22 mouse cellular contexts compared by ENCODE assay signal in genomic region chr2:32639632-32640031, GRCm38 (mm10). TPM values are rescaled to one million over a fixed set of nuclear protein-coding genes. Genes with fewer than 3 reads are reported as not detected.
DNase-seq lines count a peak whose midpoint lies in the region; ATAC-seq and TF ChIP-seq lines count a peak whose summit lies in the region.
"Had no signal": no experiment of that assay in that cellular context is flagged by ENCODE, and none has a peak within 500 bp of the region (broad histone marks: within the 10 kb centered on the region; RNA-seq: fewer than 3 reads in every experiment).

No protein-coding gene starts in this region.

- peaks cover 6% of the 10 kb centered on the region for H3K36me3 ChIP-seq in heart, embryonic 12.5 days
- no peaks in the 10 kb centered on the region for H3K36me3 ChIP-seq in heart, embryonic 11.5 days (ENCODE audit: control insufficient read depth, insufficient read depth, low read length)
- no peaks in the 10 kb centered on the region for H3K36me3 ChIP-seq in intestine, postnatal 0 days (ENCODE audit: control insufficient read depth, insufficient read depth)
- H3K36me3 ChIP-seq in intestine, embryonic 15.5 days, result no peaks in the 10 kb centered on the region
- no peaks in the 10 kb centered on the region for H3K36me3 ChIP-seq in MEL (ENCODE audit: control insufficient read depth in 1 of 2, insufficient read depth in 2 of 2, low read length in 2 of 2)
- no peaks in the 10 kb centered on the region for H3K36me3 ChIP-seq in liver, embryonic 12.5 days
- H3K36me3 ChIP-seq: embryonic facial prominence, embryonic 12.5 days; forebrain, embryonic 12.5 days; G1E; hindbrain, embryonic 15.5 days had no signal

- no peaks in the 10 kb centered on the region for H3K79me2 ChIP-seq in MEL (ENCODE audit: control insufficient read depth, insufficient read depth, low read length, poor library complexity)

- no peak for ATAC-seq in heart, embryonic 12.5 days (ENCODE audit: insufficient number of reproducible peaks, low FRiP score)
- ATAC-seq in heart, embryonic 11.5 days (replicated peaks; ENCODE audit: insufficient number of reproducible peaks, low FRiP score, low TSS enrichment), result no peak
- no peak for ATAC-seq in intestine, postnatal 0 days
- ATAC-seq in intestine, embryonic 15.5 days, result no peak
- no peak for ATAC-seq in liver, embryonic 12.5 days
- ATAC-seq: CD4-positive, CD25-positive, alpha-beta regulatory T cell, adult 4 months; forebrain, embryonic 16.5 days had no signal

- no peak for DNase-seq in MEL (ENCODE audit: low read depth, low spot score)
- DNase-seq in cerebellum, adult 9-11 months, result no peak
- DNase-seq: adrenal gland, postnatal 10 days; B cell, adult 2 months; cerebellum, adult 11 months; cerebellum, adult 8-10 months; cerebellum, postnatal 25 days; gastrocnemius, postnatal 25 days; heart, adult 11 months; kidney, adult 11 months; kidney, adult 9 months had no signal

- peak overlapping the region; percentile 61; the same call in 1 of the 2 replicates for H3K27ac ChIP-seq in heart, embryonic 12.5 days (ENCODE audit: poor library complexity, severe bottlenecking)
- H3K27ac ChIP-seq in heart, embryonic 11.5 days (ENCODE audit: low read depth, low read length), result no peak overlapping the region
- H3K27ac ChIP-seq in intestine, postnatal 0 days (ENCODE audit: low read depth, low read length), result no peak overlapping the region
- H3K27ac ChIP-seq in intestine, embryonic 15.5 days, result no peak overlapping the region
- H3K27ac ChIP-seq in MEL (ENCODE audit: control insufficient read depth, low read depth, low read length), result no peak overlapping the region
- peak overlapping the region; percentile 34 for H3K27ac ChIP-seq in liver, embryonic 12.5 days
- H3K27ac ChIP-seq: embryonic facial prominence, embryonic 12.5 days; forebrain, embryonic 12.5 days; hindbrain, embryonic 15.5 days had no signal

- 50% methylated on average over 1 of the region's 1 CpGs for WGBS in heart, embryonic 12.5 days
- 56% methylated on average over 1 of the region's 1 CpGs for WGBS in heart, embryonic 11.5 days (ENCODE audit: insufficient replicate concordance)
- 48% methylated on average over 1 of the region's 1 CpGs for WGBS in intestine, postnatal 0 days
- WGBS in intestine, embryonic 15.5 days, result 73% methylated on average over 1 of the region's 1 CpGs
- 21% methylated on average over 1 of the region's 1 CpGs for WGBS in liver, embryonic 12.5 days (ENCODE audit: insufficient replicate concordance)

- H3K27me3 ChIP-seq in heart, embryonic 12.5 days (replicated peaks), result no peaks in the 10 kb centered on the region
- H3K27me3 ChIP-seq in heart, embryonic 11.5 days (ENCODE audit: control insufficient read depth, insufficient read depth, low read length), result no peaks in the 10 kb centered on the region
- H3K27me3 ChIP-seq in intestine, postnatal 0 days (replicated peaks; ENCODE audit: control insufficient read depth, insufficient read depth, low read length), result no peaks in the 10 kb centered on the region
- H3K27me3 ChIP-seq in intestine, embryonic 15.5 days (replicated peaks), result no peaks in the 10 kb centered on the region
- H3K27me3 ChIP-seq in MEL (ENCODE audit: control insufficient read depth in 1 of 2, insufficient read depth in 2 of 2, low read length in 2 of 2), result no peaks in the 10 kb centered on the region
- H3K27me3 ChIP-seq in liver, embryonic 12.5 days (replicated peaks), result no peaks in the 10 kb centered on the region
- H3K27me3 ChIP-seq: embryonic facial prominence, embryonic 12.5 days; forebrain, embryonic 12.5 days; hindbrain, embryonic 15.5 days had no signal

- H3K4me1 ChIP-seq in heart, embryonic 12.5 days (replicated peaks), result peaks cover 62% of the 10 kb centered on the region
- H3K4me1 ChIP-seq in heart, embryonic 11.5 days (ENCODE audit: control insufficient read depth, insufficient read depth, low read length), result peaks cover 35% of the 10 kb centered on the region
- H3K4me1 ChIP-seq in intestine, postnatal 0 days (replicated peaks; ENCODE audit: control insufficient read depth, insufficient read depth, low read length), result 0 out of 2 replicates have a peak, but pooled peaks cover 2% of the 10 kb centered on the region
- peaks cover 19% of the 10 kb centered on the region for H3K4me1 ChIP-seq in intestine, embryonic 15.5 days (replicated peaks)
- H3K4me1 ChIP-seq in MEL (ENCODE audit: control insufficient read depth in 1 of 2, insufficient read depth in 2 of 2, low read length in 2 of 2), result no peaks in the 10 kb centered on the region; a peak in 1 of 4 replicates
- H3K4me1 ChIP-seq in liver, embryonic 12.5 days, result peaks cover 39% of the 10 kb centered on the region

- TF ChIP-seq POLR2A in MEL (IDR thresholded peaks at IDR 0.05; ENCODE audit: control insufficient read depth in 1 of 2, insufficient read depth in 1 of 2, low read depth in 1 of 2, low read length in 2 of 2, poor library complexity in 1 of 2), result no peak

- no peak overlapping the region for H3K4me2 ChIP-seq in heart, embryonic 12.5 days
- H3K4me2 ChIP-seq in heart, embryonic 11.5 days, result no peak overlapping the region
- no peak overlapping the region for H3K4me2 ChIP-seq in intestine, postnatal 0 days (replicated peaks; ENCODE audit: low read depth)
- H3K4me2 ChIP-seq in intestine, embryonic 15.5 days (replicated peaks), result no peak overlapping the region
- no peak overlapping the region for H3K4me2 ChIP-seq in liver, embryonic 12.5 days
- H3K4me2 ChIP-seq: embryonic facial prominence, embryonic 12.5 days; forebrain, embryonic 12.5 days; hindbrain, embryonic 15.5 days had no signal

- no peak overlapping the region for H3K9ac ChIP-seq in heart, embryonic 12.5 days
- no peak overlapping the region for H3K9ac ChIP-seq in heart, embryonic 11.5 days (ENCODE audit: low read depth, low read length)
- no peak overlapping the region for H3K9ac ChIP-seq in intestine, postnatal 0 days (ENCODE audit: low read depth, low read length)
- no peak overlapping the region for H3K9ac ChIP-seq in intestine, embryonic 15.5 days
- H3K9ac ChIP-seq in MEL (ENCODE audit: control insufficient read depth, low read depth, low read length, poor library complexity, severe bottlenecking), result no peak overlapping the region
- H3K9ac ChIP-seq in liver, embryonic 12.5 days, result no peak overlapping the region
- H3K9ac ChIP-seq: embryonic facial prominence, embryonic 12.5 days; forebrain, embryonic 12.5 days; hindbrain, embryonic 15.5 days had no signal

- TF ChIP-seq EP300 in MEL (IDR thresholded peaks at IDR 0.05; ENCODE audit: low read depth in 1 of 2, low read length in 2 of 2), result no peak

- H3K9me3 ChIP-seq in heart, embryonic 12.5 days (replicated peaks), result no peaks in the 10 kb centered on the region
- H3K9me3 ChIP-seq in heart, embryonic 11.5 days (replicated peaks; ENCODE audit: control insufficient read depth, low read length), result no peaks in the 10 kb centered on the region
- no peaks in the 10 kb centered on the region for H3K9me3 ChIP-seq in intestine, postnatal 0 days (ENCODE audit: control insufficient read depth)
- no peaks in the 10 kb centered on the region for H3K9me3 ChIP-seq in intestine, embryonic 15.5 days
- no peaks in the 10 kb centered on the region for H3K9me3 ChIP-seq in MEL (replicated peaks; ENCODE audit: insufficient read depth, low read length)
- H3K9me3 ChIP-seq in liver, embryonic 12.5 days (replicated peaks), result no peaks in the 10 kb centered on the region
- H3K9me3 ChIP-seq: embryonic facial prominence, embryonic 12.5 days; forebrain, embryonic 12.5 days; G1E; hindbrain, embryonic 15.5 days had no signal

- no peak overlapping the region for H3K4me3 ChIP-seq in heart, embryonic 12.5 days
- H3K4me3 ChIP-seq in heart, embryonic 11.5 days (ENCODE audit: low read depth, low read length), result no peak overlapping the region
- no peak overlapping the region for H3K4me3 ChIP-seq in intestine, postnatal 0 days (ENCODE audit: low read depth, low read length)
- no peak overlapping the region for H3K4me3 ChIP-seq in intestine, embryonic 15.5 days (replicated peaks)
- H3K4me3 ChIP-seq in MEL (ENCODE audit: control insufficient read depth in 1 of 2, insufficient read depth in 1 of 2, low read depth in 2 of 2, low read length in 2 of 2), result no peak overlapping the region
- H3K4me3 ChIP-seq in liver, embryonic 12.5 days, result no peak overlapping the region
- H3K4me3 ChIP-seq: embryonic facial prominence, embryonic 12.5 days; forebrain, embryonic 12.5 days; hindbrain, embryonic 15.5 days had no signal

- TF ChIP-seq CTCF in intestine, postnatal 0 days (IDR thresholded peaks at IDR 0.05; ENCODE audit: low read depth), result 0 out of 2 replicates have a peak, but pooled peaks have one; percentile 8
- no peak; a peak in 1 of 6 replicates for TF ChIP-seq CTCF in MEL (IDR thresholded peaks at IDR 0.05 in 2 of 3, conservative IDR thresholded peaks at IDR 0.05 in 1 of 3; ENCODE audit: control insufficient read depth in 1 of 3, insufficient read depth in 1 of 3, low read depth in 2 of 3, low read length in 3 of 3, poor library complexity in 1 of 3, severe bottlenecking in 1 of 3)

- TF ChIP-seq RAD21 in MEL (IDR thresholded peaks at IDR 0.05; ENCODE audit: low read depth, low read length), result no peak

RNA-seq across cellular contexts. Expression of gene Eng, which starts 6.8 kb away (rescaled TPM):
- 159 and 168 TPM in 2 replicates for polyA plus RNA-seq in heart, embryonic 12.5 days (2016; fragmentation: Nextera tagmentation; extraction: Ambion mirVana)
- 113 and 127 TPM in 2 replicates for polyA plus RNA-seq in heart, embryonic 11.5 days (2014; fragmentation: Nextera tagmentation; extraction: Ambion mirVana)
- polyA plus RNA-seq in intestine, postnatal 0 days (2015; fragmentation: Nextera tagmentation; extraction: Ambion mirVana), result 32.2 and 34.1 TPM in 2 replicates
- 62.6 and 63.2 TPM in 2 replicates for polyA plus RNA-seq in intestine, embryonic 15.5 days (2015; fragmentation: Nextera tagmentation; extraction: Ambion mirVana)
- 0.33 and 0.73 TPM in 2 replicates for total RNA-seq in MEL (2012; rRNA removed)
- 1 to 10 TPM in 1 of 2 experiments, not detected in 1; 1.0 TPM for polyA plus RNA-seq in MEL (2012; ENCODE audit: insufficient read depth in 1 of 2, insufficient read length in 2 of 2, low read depth in 1 of 2, low replicate concordance in 2 of 2, missing spikeins in 1 of 2)
- 32.4 and 35.4 TPM in 2 replicates for polyA plus RNA-seq in liver, embryonic 12.5 days (2016; fragmentation: Nextera tagmentation; extraction: Ambion mirVana)
- polyA plus RNA-seq: CD4-positive, CD25-positive, alpha-beta regulatory T cell, adult 4 months had no signal

RNA-seq across cellular contexts. Expression of gene Ak1, which starts 18.1 kb away (rescaled TPM):
- 285 and 294 TPM in 2 replicates for polyA plus RNA-seq in heart, embryonic 12.5 days (2016; fragmentation: Nextera tagmentation; extraction: Ambion mirVana)
- polyA plus RNA-seq in heart, embryonic 11.5 days (2014; fragmentation: Nextera tagmentation; extraction: Ambion mirVana), result 212 and 221 TPM in 2 replicates
- 10.5 and 12.1 TPM in 2 replicates for polyA plus RNA-seq in intestine, postnatal 0 days (2015; fragmentation: Nextera tagmentation; extraction: Ambion mirVana)
- 19.2 and 19.6 TPM in 2 replicates for polyA plus RNA-seq in intestine, embryonic 15.5 days (2015; fragmentation: Nextera tagmentation; extraction: Ambion mirVana)
- 0.12 TPM in 1 of 2 replicates, not detected in the other for total RNA-seq in MEL (2012; rRNA removed)
- polyA plus RNA-seq in MEL (2012; ENCODE audit: insufficient read depth in 1 of 2, insufficient read length in 2 of 2, low read depth in 1 of 2, low replicate concordance in 2 of 2, missing spikeins in 1 of 2), result under 1 TPM in 1 of 2 experiments, not detected in 1; 0.13 TPM
- 2.6 TPM in 2 replicates for polyA plus RNA-seq in liver, embryonic 12.5 days (2016; fragmentation: Nextera tagmentation; extraction: Ambion mirVana)
- polyA plus RNA-seq: CD4-positive, CD25-positive, alpha-beta regulatory T cell, adult 4 months had no signal

RNA-seq across cellular contexts. Expression of gene St6galnac6, which starts 40.1 kb away (rescaled TPM):
- 31.6 and 35.3 TPM in 2 replicates for polyA plus RNA-seq in heart, embryonic 12.5 days (2016; fragmentation: Nextera tagmentation; extraction: Ambion mirVana)
- 8.3 and 9.3 TPM in 2 replicates for polyA plus RNA-seq in heart, embryonic 11.5 days (2014; fragmentation: Nextera tagmentation; extraction: Ambion mirVana)
- polyA plus RNA-seq in intestine, postnatal 0 days (2015; fragmentation: Nextera tagmentation; extraction: Ambion mirVana), result 8.3 and 9.1 TPM in 2 replicates
- polyA plus RNA-seq in intestine, embryonic 15.5 days (2015; fragmentation: Nextera tagmentation; extraction: Ambion mirVana), result 14.0 and 15.7 TPM in 2 replicates
- 9.0 and 12.5 TPM in 2 replicates for total RNA-seq in MEL (2012; rRNA removed)
- polyA plus RNA-seq in MEL (2012; ENCODE audit: insufficient read depth in 1 of 2, insufficient read length in 2 of 2, low read depth in 1 of 2, low replicate concordance in 2 of 2, missing spikeins in 1 of 2), result 10 to 100 TPM in 1 of 2 experiments, not detected in 1; 26.5 TPM
- polyA plus RNA-seq in liver, embryonic 12.5 days (2016; fragmentation: Nextera tagmentation; extraction: Ambion mirVana), result 14.5 and 15.4 TPM in 2 replicates

RNA-seq across cellular contexts. Expression of gene St6galnac4, which starts 52.7 kb away (rescaled TPM):
- 45.6 and 47.2 TPM in 2 replicates for polyA plus RNA-seq in heart, embryonic 12.5 days (2016; fragmentation: Nextera tagmentation; extraction: Ambion mirVana)
- 32.9 and 40.9 TPM in 2 replicates for polyA plus RNA-seq in heart, embryonic 11.5 days (2014; fragmentation: Nextera tagmentation; extraction: Ambion mirVana)
- polyA plus RNA-seq in intestine, postnatal 0 days (2015; fragmentation: Nextera tagmentation; extraction: Ambion mirVana), result 5.7 and 6.6 TPM in 2 replicates
- 16.4 and 18.8 TPM in 2 replicates for polyA plus RNA-seq in intestine, embryonic 15.5 days (2015; fragmentation: Nextera tagmentation; extraction: Ambion mirVana)
- total RNA-seq in MEL (2012; rRNA removed), result 44.3 and 58.3 TPM in 2 replicates
- polyA plus RNA-seq in MEL (2012; ENCODE audit: insufficient read depth in 1 of 2, insufficient read length in 2 of 2, low read depth in 1 of 2, low replicate concordance in 2 of 2, missing spikeins in 1 of 2), result 100 to 1,000 TPM in 1 of 2 experiments, not detected in 1; 109 TPM
- polyA plus RNA-seq in liver, embryonic 12.5 days (2016; fragmentation: Nextera tagmentation; extraction: Ambion mirVana), result 17.5 and 18.9 TPM in 2 replicates

Comparison
In these comparisons a context has a peak if more than half of its experiments do, and no peak if none do; other contexts are left out.
1. H3K27ac ChIP-seq: peak in heart, embryonic 12.5 days (single experiment) and liver, embryonic 12.5 days (single experiment); none in heart, embryonic 11.5 days (single experiment), intestine, postnatal 0 days (single experiment), intestine, embryonic 15.5 days (single experiment) and MEL (single experiment).
2. RNA of gene Eng, which starts 6.8 kb away (polyA plus RNA-seq): 159 to 168 TPM in heart, embryonic 12.5 days, 113 to 127 TPM in heart, embryonic 11.5 days, 62.6 to 63.2 TPM in intestine, embryonic 15.5 days, 32.4 to 35.4 TPM in liver, embryonic 12.5 days and 32.2 to 34.1 TPM in intestine, postnatal 0 days; 1.0 TPM in MEL; every median in the first group is over 10 times any median in the second.
3. RNA of gene Ak1, which starts 18.1 kb away (polyA plus RNA-seq): 285 to 294 TPM in heart, embryonic 12.5 days and 212 to 221 TPM in heart, embryonic 11.5 days; 19.2 to 19.6 TPM in intestine, embryonic 15.5 days, 10.5 to 12.1 TPM in intestine, postnatal 0 days, 2.6 TPM in liver, embryonic 12.5 days and 0.13 TPM in MEL; every median in the first group is over 10 times any median in the second.